Mouse (Mus musculus): Measurements from ENCODE around the gene Rfpl4. TPM values are rescaled to one million over a fixed set of nuclear protein-coding genes. Genes with fewer than 3 reads are reported as not detected.

Gene Rfpl4
- polyA plus RNA-seq, 1 experiment from 2014 or later = not detected

GRCm38 (mm10) chr7:5108272-5108671 lies 8.5 kb downstream of the Rfpl4 start:
- Histone ChIP-seq H3K9ac (replicated peaks) (no peak overlapping the region), H3K9me3 (ENCODE audit: low read length) (no peaks in the 10 kb centered on the region), H3K27ac (ENCODE audit: low read depth) (no peak overlapping the region), H3K4me2 (ENCODE audit: low read depth, low read length) (no peak overlapping the region), H3K4me1 (ENCODE audit: insufficient read depth) (no peaks in the 10 kb centered on the region), H3K4me3 (ENCODE audit: low read depth, low read length) (no peak overlapping the region), H3K27me3 (ENCODE audit: insufficient read depth, low read length) (no peaks in the 10 kb centered on the region), H3K36me3 (replicated peaks; ENCODE audit: insufficient read depth, low read length) (no peaks in the 10 kb centered on the region)
- TF ChIP-seq CTCF (IDR thresholded peaks at IDR 0.05; ENCODE audit: low read depth) (no peak), EP300 (IDR thresholded peaks at IDR 0.05; ENCODE audit: low read depth) (no peak)
- no peak for ATAC-seq
- WGBS (ENCODE audit: insufficient replicate concordance) = 60% methylated on average over 4 of the region's 4 CpGs
- DNase-seq = no peak

- H3K4me1 ChIP-seq (ENCODE audit: insufficient read depth) = peaks cover 3% of the 10 kb centered on the region; the same call in 1 of the 2 replicates
- 81% methylated on average over 2 of the region's 2 CpGs for WGBS (ENCODE audit: insufficient replicate concordance)
- H3K36me3 ChIP-seq (replicated peaks; ENCODE audit: insufficient read depth, low read length) = peaks cover 14% of the 10 kb centered on the region
- H3K27me3 ChIP-seq (ENCODE audit: insufficient read depth, low read length) = no peaks in the 10 kb centered on the region
- TF ChIP-seq CTCF (IDR thresholded peaks at IDR 0.05; ENCODE audit: low read depth) (no peak), EP300 (IDR thresholded peaks at IDR 0.05; ENCODE audit: low read depth) (no peak)
- ATAC-seq = no peak
- H3K9me3 ChIP-seq (ENCODE audit: low read length) = no peaks in the 10 kb centered on the region
- H3K4me3 ChIP-seq (ENCODE audit: low read depth, low read length) = no peak overlapping the region
- no peak overlapping the region for H3K9ac ChIP-seq (replicated peaks)
- H3K4me2 ChIP-seq (ENCODE audit: low read depth, low read length) = no peak overlapping the region
- no peak for DNase-seq
- H3K27ac ChIP-seq (ENCODE audit: low read depth) = no peak overlapping the region
These were observed 14.2 kb downstream of the Rfpl4 start for GRCm38 (mm10) chr7:5102564-5102963.

- ATAC-seq (peak; percentile 67), DNase-seq (peak; percentile 39)
- no peaks in the 10 kb centered on the region for H3K9me3 ChIP-seq (ENCODE audit: low read length)
- peaks cover 26% of the 10 kb centered on the region for H3K36me3 ChIP-seq (replicated peaks; ENCODE audit: insufficient read depth, low read length)
- peaks cover 3% of the 10 kb centered on the region; the same call in 1 of the 2 replicates for H3K4me1 ChIP-seq (ENCODE audit: insufficient read depth)
- H3K27ac ChIP-seq (ENCODE audit: low read depth) = 0 out of 2 replicates have a peak overlapping the region, but pooled peaks have one; percentile 24
- 34% methylated on average over 10 of the region's 10 CpGs for WGBS (ENCODE audit: insufficient replicate concordance)
- TF ChIP-seq EP300 (IDR thresholded peaks at IDR 0.05; ENCODE audit: low read depth) = no peak
- TF ChIP-seq CTCF (IDR thresholded peaks at IDR 0.05; ENCODE audit: low read depth) = no peak
- H3K4me3 ChIP-seq (ENCODE audit: low read depth, low read length) = no peak overlapping the region
- H3K4me2 ChIP-seq (ENCODE audit: low read depth, low read length) = no peak overlapping the region
- no peak overlapping the region for H3K9ac ChIP-seq (replicated peaks)
- no peaks in the 10 kb centered on the region for H3K27me3 ChIP-seq (ENCODE audit: insufficient read depth, low read length)
These were observed 15.6 kb downstream of the Rfpl4 start for GRCm38 (mm10) chr7:5101066-5101663.

- H3K9ac ChIP-seq (replicated peaks) = no peak overlapping the region
- H3K36me3 ChIP-seq (replicated peaks; ENCODE audit: insufficient read depth, low read length) = peaks cover 39% of the 10 kb centered on the region
- H3K4me3 ChIP-seq (ENCODE audit: low read depth, low read length) = no peak overlapping the region
- no peaks in the 10 kb centered on the region for H3K9me3 ChIP-seq (ENCODE audit: low read length)
- H3K27ac ChIP-seq (ENCODE audit: low read depth) = no peak overlapping the region
- H3K4me2 ChIP-seq (ENCODE audit: low read depth, low read length) = no peak overlapping the region
- no peak for ATAC-seq
- no peaks in the 10 kb centered on the region for H3K27me3 ChIP-seq (ENCODE audit: insufficient read depth, low read length)
- 74% methylated on average over 3 of the region's 3 CpGs for WGBS (ENCODE audit: insufficient replicate concordance)
- no peak for DNase-seq
- no peak for TF ChIP-seq EP300 (IDR thresholded peaks at IDR 0.05; ENCODE audit: low read depth)
- no peak for TF ChIP-seq CTCF (IDR thresholded peaks at IDR 0.05; ENCODE audit: low read depth)
- peaks cover 3% of the 10 kb centered on the region; the same call in 1 of the 2 replicates for H3K4me1 ChIP-seq (ENCODE audit: insufficient read depth)
These were observed 17.0 kb downstream of the Rfpl4 start for GRCm38 (mm10) chr7:5099796-5100195.

- WGBS (ENCODE audit: insufficient replicate concordance) = 78% methylated on average over 5 of the region's 5 CpGs
- Histone ChIP-seq H3K4me2 (ENCODE audit: low read depth, low read length) (no peak overlapping the region), H3K27ac (ENCODE audit: low read depth) (no peak overlapping the region), H3K4me3 (ENCODE audit: low read depth, low read length) (no peak overlapping the region), H3K9me3 (ENCODE audit: low read length) (no peaks in the 10 kb centered on the region), H3K4me1 (ENCODE audit: insufficient read depth) (peaks cover 3% of the 10 kb centered on the region; the same call in 1 of the 2 replicates), H3K36me3 (replicated peaks; ENCODE audit: insufficient read depth, low read length) (peaks cover 50% of the 10 kb centered on the region), H3K27me3 (ENCODE audit: insufficient read depth, low read length) (no peaks in the 10 kb centered on the region), H3K9ac (replicated peaks) (no peak overlapping the region)
- ATAC-seq = no peak
- TF ChIP-seq CTCF (IDR thresholded peaks at IDR 0.05; ENCODE audit: low read depth) (no peak), EP300 (IDR thresholded peaks at IDR 0.05; ENCODE audit: low read depth) (no peak)
- no peak for DNase-seq
These were observed 18.0 kb downstream of the Rfpl4 start for GRCm38 (mm10) chr7:5098769-5099168.

GRCm38 (mm10) chr7:5092831-5093510 lies 23.8 kb downstream of the Rfpl4 start:
- Histone ChIP-seq H3K27ac (ENCODE audit: low read depth) (no peak overlapping the region), H3K9me3 (ENCODE audit: low read length) (no peaks in the 10 kb centered on the region), H3K4me2 (ENCODE audit: low read depth, low read length) (no peak overlapping the region), H3K27me3 (ENCODE audit: insufficient read depth, low read length) (no peaks in the 10 kb centered on the region), H3K9ac (replicated peaks) (no peak overlapping the region), H3K4me1 (ENCODE audit: insufficient read depth) (peaks cover 12% of the 10 kb centered on the region), H3K36me3 (replicated peaks; ENCODE audit: insufficient read depth, low read length) (peaks cover 84% of the 10 kb centered on the region), H3K4me3 (ENCODE audit: low read depth, low read length) (no peak overlapping the region)
- ATAC-seq (no peak), DNase-seq (no peak)
- TF ChIP-seq EP300 (IDR thresholded peaks at IDR 0.05; ENCODE audit: low read depth) (no peak), CTCF (IDR thresholded peaks at IDR 0.05; ENCODE audit: low read depth) (no peak)
- 87% methylated on average over 21 of the region's 21 CpGs for WGBS (ENCODE audit: insufficient replicate concordance)

Measured in liver, postnatal 0 days (tissue).